Comparison of ENCODE assay signal across 8 mouse cellular contexts in the genomic region with DNA sequence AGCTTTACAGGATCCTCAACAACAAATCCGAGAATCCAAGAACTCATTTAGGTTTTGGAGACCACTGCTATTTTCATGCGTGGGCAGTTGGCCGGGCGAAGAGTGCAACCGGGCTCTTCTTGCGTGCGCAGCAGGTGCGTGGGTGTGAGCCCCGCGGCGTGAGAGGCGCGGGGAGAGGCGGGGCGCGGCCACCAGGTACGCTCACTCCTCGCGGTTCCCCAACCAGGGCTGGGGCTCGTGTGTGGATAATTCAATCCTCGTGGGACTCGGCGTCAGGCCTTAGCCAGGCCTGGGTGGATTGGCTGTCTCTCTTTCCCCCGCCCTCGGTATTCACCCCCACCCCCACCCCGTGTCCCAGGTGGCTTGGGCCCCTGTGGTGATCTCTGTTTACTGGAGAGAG. TPM values are rescaled to one million over a fixed set of nuclear protein-coding genes. Genes with fewer than 3 reads are reported as not detected.
DNase-seq lines count a peak whose midpoint lies in the region; ATAC-seq lines count a peak whose summit lies in the region.

No protein-coding gene starts in this region.

- H3K4me1 ChIP-seq in heart, embryonic 16.5 days (ENCODE audit: control insufficient read depth, insufficient read depth, low read length): peaks cover 13% of the 10 kb centered on the region
- H3K4me1 ChIP-seq in forebrain, embryonic 14.5 days (ENCODE audit: control insufficient read depth, insufficient read depth, low read length): peaks cover 18% of the 10 kb centered on the region
- peaks cover 13% of the 10 kb centered on the region for H3K4me1 ChIP-seq in liver, embryonic 11.5 days (replicated peaks; ENCODE audit: control insufficient read depth, insufficient read depth, low read length)

- H3K27ac ChIP-seq in heart, embryonic 16.5 days (ENCODE audit: low read length): no peak overlapping the region
- no peak overlapping the region for H3K27ac ChIP-seq in forebrain, embryonic 14.5 days (ENCODE audit: low read depth, low read length)
- H3K27ac ChIP-seq in liver, embryonic 11.5 days (ENCODE audit: low read depth, low read length): no peak overlapping the region

- H3K9me3 ChIP-seq in heart, embryonic 16.5 days (replicated peaks; ENCODE audit: control insufficient read depth, low read length): no peaks in the 10 kb centered on the region
- no peaks in the 10 kb centered on the region for H3K9me3 ChIP-seq in forebrain, embryonic 14.5 days (replicated peaks; ENCODE audit: control insufficient read depth, low read length)
- no peaks in the 10 kb centered on the region for H3K9me3 ChIP-seq in liver, embryonic 11.5 days (ENCODE audit: control insufficient read depth, low read length)

- ATAC-seq in heart, embryonic 16.5 days (replicated peaks; ENCODE audit: extremely low read depth, insufficient read depth, low FRiP score): no peak
- peak; percentile 32; the same call in 1 of the 2 replicates for ATAC-seq in forebrain, embryonic 14.5 days
- ATAC-seq in liver, embryonic 11.5 days (replicated peaks; ENCODE audit: low FRiP score): no peak

- no peaks in the 10 kb centered on the region for H3K36me3 ChIP-seq in heart, embryonic 16.5 days (ENCODE audit: control insufficient read depth, insufficient read depth)
- peaks cover 18% of the 10 kb centered on the region for H3K36me3 ChIP-seq in forebrain, embryonic 14.5 days (ENCODE audit: control insufficient read depth, insufficient read depth, low read length)
- no peaks in the 10 kb centered on the region for H3K36me3 ChIP-seq in liver, embryonic 11.5 days (ENCODE audit: control insufficient read depth, insufficient read depth, low read length)

- H3K4me2 ChIP-seq in heart, embryonic 16.5 days (ENCODE audit: low read depth, low read length): peak overlapping the region; percentile 62
- peak overlapping the region; percentile 55 for H3K4me2 ChIP-seq in forebrain, embryonic 14.5 days (ENCODE audit: low read length)
- peak overlapping the region; percentile 73 for H3K4me2 ChIP-seq in liver, embryonic 11.5 days

- WGBS in heart, embryonic 16.5 days: 10% methylated on average over 25 of the region's 26 CpGs
- WGBS in forebrain, embryonic 14.5 days: 6% methylated on average over 25 of the region's 26 CpGs
- 10% methylated on average over 26 of the region's 26 CpGs for WGBS in liver, embryonic 11.5 days

- H3K9ac ChIP-seq in heart, embryonic 16.5 days (ENCODE audit: low read length): peak overlapping the region; percentile 59; the same call in 1 of the 2 replicates
- peak overlapping the region; percentile 52 for H3K9ac ChIP-seq in forebrain, embryonic 14.5 days (ENCODE audit: low read length)
- no peak overlapping the region for H3K9ac ChIP-seq in liver, embryonic 11.5 days (ENCODE audit: low read depth, low read length)

- H3K27me3 ChIP-seq in heart, embryonic 16.5 days (ENCODE audit: control insufficient read depth, insufficient read depth, low read length): peaks cover 50% of the 10 kb centered on the region
- peaks cover 39% of the 10 kb centered on the region for H3K27me3 ChIP-seq in forebrain, embryonic 14.5 days (replicated peaks; ENCODE audit: control insufficient read depth, insufficient read depth, low read length)
- peaks cover 38% of the 10 kb centered on the region for H3K27me3 ChIP-seq in liver, embryonic 11.5 days (replicated peaks; ENCODE audit: control insufficient read depth, insufficient read depth, low read length)

- H3K4me3 ChIP-seq in heart, embryonic 16.5 days (ENCODE audit: low read length): peak overlapping the region; percentile 37
- H3K4me3 ChIP-seq in forebrain, embryonic 14.5 days (ENCODE audit: low read depth, low read length): peak overlapping the region; percentile 24
- H3K4me3 ChIP-seq in liver, embryonic 11.5 days (ENCODE audit: low read depth, low read length): peak overlapping the region; percentile 40

- DNase-seq in heart, adult 8-10 months (ENCODE audit: low spot score): no peak
- peak; percentile 91 for DNase-seq in brain, adult 2 months (ENCODE audit: low read depth, low spot score)
- no peak for DNase-seq in forebrain, embryonic 14.5 days (ENCODE audit: low spot score)
- no peak for DNase-seq in liver, embryonic 11.5 days (ENCODE audit: low spot score)
- DNase-seq in spleen, postnatal 36 days (ENCODE audit: low spot score in 2 of 2): no peak
- no peak for DNase-seq in adrenal gland, postnatal 10 days
- DNase-seq in left cerebral cortex, adult 11 months (ENCODE audit: low spot score): no peak

RNA-seq across cellular contexts. Expression of a gene that starts 1.2 kb away (rescaled TPM):
- polyA plus RNA-seq in heart, embryonic 16.5 days (2015; fragmentation: Nextera tagmentation; extraction: Ambion mirVana): 0.33 and 0.41 TPM in 2 replicates
- 1 to 10 TPM in 1 of 4 experiments, under 1 TPM in 3; 0.38 to 2.8 (median 0.68) TPM for total RNA-seq in heart, adult 8-10 months (2022)
- 0.98 and 1.1 TPM in 2 replicates for polyA plus RNA-seq in forebrain, embryonic 14.5 days (2014; fragmentation: Nextera tagmentation; extraction: Ambion mirVana)
- 0.75 and 0.81 TPM in 2 replicates for polyA plus RNA-seq in liver, embryonic 11.5 days (2014; fragmentation: Nextera tagmentation; extraction: Ambion mirVana)
- 1 to 10 TPM; 1.3 to 2.5 TPM for total RNA-seq in adrenal gland, postnatal 10 days (2021)

RNA-seq across cellular contexts. Expression of a gene that starts 7.1 kb away (rescaled TPM):
- 5.0 and 5.6 TPM in 2 replicates for polyA plus RNA-seq in heart, embryonic 16.5 days (2015; fragmentation: Nextera tagmentation; extraction: Ambion mirVana)
- total RNA-seq in heart, adult 8-10 months (2022): 1 to 10 TPM; 2.5 to 3.6 (median 3.4) TPM
- 9.2 and 12.9 TPM in 2 replicates for polyA plus RNA-seq in forebrain, embryonic 14.5 days (2014; fragmentation: Nextera tagmentation; extraction: Ambion mirVana)
- 9.1 and 10.1 TPM in 2 replicates for polyA plus RNA-seq in liver, embryonic 11.5 days (2014; fragmentation: Nextera tagmentation; extraction: Ambion mirVana)
- total RNA-seq in adrenal gland, postnatal 10 days (2021): 1 to 10 TPM; 3.8 to 6.2 TPM

RNA-seq across cellular contexts. Expression of a gene that starts 15.9 kb away (rescaled TPM):
- 18.1 and 20.2 TPM in 2 replicates for polyA plus RNA-seq in heart, embryonic 16.5 days (2015; fragmentation: Nextera tagmentation; extraction: Ambion mirVana)
- 10 to 100 TPM in 3 of 4 experiments, 1 to 10 TPM in 1; 5.9 to 22.0 (median 17.3) TPM for total RNA-seq in heart, adult 8-10 months (2022)
- polyA plus RNA-seq in forebrain, embryonic 14.5 days (2014; fragmentation: Nextera tagmentation; extraction: Ambion mirVana): 4.5 and 6.3 TPM in 2 replicates
- polyA plus RNA-seq in liver, embryonic 11.5 days (2014; fragmentation: Nextera tagmentation; extraction: Ambion mirVana): 6.8 and 7.3 TPM in 2 replicates
- total RNA-seq in adrenal gland, postnatal 10 days (2021): 10 to 100 TPM; 27.1 to 31.1 TPM

RNA-seq across cellular contexts. Expression of a gene that starts 24.0 kb away (rescaled TPM):
- 116 and 121 TPM in 2 replicates for polyA plus RNA-seq in heart, embryonic 16.5 days (2015; fragmentation: Nextera tagmentation; extraction: Ambion mirVana)
- total RNA-seq in heart, adult 8-10 months (2022): 10 to 100 TPM; 22.2 to 31.6 (median 29.0) TPM
- polyA plus RNA-seq in forebrain, embryonic 14.5 days (2014; fragmentation: Nextera tagmentation; extraction: Ambion mirVana): 202 and 245 TPM in 2 replicates
- 138 and 140 TPM in 2 replicates for polyA plus RNA-seq in liver, embryonic 11.5 days (2014; fragmentation: Nextera tagmentation; extraction: Ambion mirVana)
- 10 to 100 TPM; 58.6 to 62.3 TPM for total RNA-seq in adrenal gland, postnatal 10 days (2021)

RNA-seq across cellular contexts. Expression of a gene that starts 25.9 kb away (rescaled TPM):
- 8.2 and 9.0 TPM in 2 replicates for polyA plus RNA-seq in heart, embryonic 16.5 days (2015; fragmentation: Nextera tagmentation; extraction: Ambion mirVana)
- 1 to 10 TPM; 1.2 to 2.7 (median 2.4) TPM for total RNA-seq in heart, adult 8-10 months (2022)
- polyA plus RNA-seq in forebrain, embryonic 14.5 days (2014; fragmentation: Nextera tagmentation; extraction: Ambion mirVana): 11.1 and 11.9 TPM in 2 replicates
- 7.6 and 9.6 TPM in 2 replicates for polyA plus RNA-seq in liver, embryonic 11.5 days (2014; fragmentation: Nextera tagmentation; extraction: Ambion mirVana)
- total RNA-seq in adrenal gland, postnatal 10 days (2021): 1 to 10 TPM; 4.0 to 4.9 TPM
